Mouse (Mus musculus) c-Kit-positive CD71-positive TER-119-positive erythroid progenitor cells, embryonic 14.5 days (primary cell): Measurements from ENCODE around the gene Slc10a1.

ENCODE experiments used
- DNase-seq: peaks from one replicate; pipeline ENCODE4 v3.0.0-alpha.2; 2013; ENCODE audit warnings: low spot score

Gene Slc10a1

DNA sequence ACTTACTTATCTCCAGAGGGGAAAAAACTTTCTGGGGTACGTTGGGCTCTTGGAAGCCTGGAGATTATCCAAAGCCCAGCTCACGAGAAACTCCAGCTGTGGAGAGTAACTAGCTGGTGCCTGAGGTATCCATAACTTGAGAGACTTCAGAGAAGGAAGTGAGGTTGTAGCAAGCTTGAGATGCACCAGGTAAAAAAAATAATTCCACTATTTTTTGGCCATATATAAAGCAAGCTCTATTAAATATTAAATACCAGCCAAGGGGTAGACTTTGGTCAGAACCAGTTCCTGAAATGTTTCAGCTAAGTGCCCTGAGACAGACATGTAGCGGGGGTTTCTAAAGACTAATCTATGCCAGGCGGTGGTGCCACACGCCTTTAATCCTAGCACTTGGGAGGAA is at the start of gene Slc10a1:
Slc10a1 (minus strand) TSS at position 101 of the 400 bp plus-strand sequence.
- no peak for DNase-seq

- DNase-seq = no peak
These were observed 49.1 kb upstream of the Slc10a1 start for GRCm38 (mm10) chr12:81017624-81018023.

GRCm38 (mm10) chr12:81013496-81013895 is 45.0 kb upstream of the Slc10a1 start:
- DNase-seq = no peak

- DNase-seq = no peak
These were observed 43.5 kb upstream of the Slc10a1 start for GRCm38 (mm10) chr12:81011994-81012393.

- DNase-seq = no peak
These were observed 41.3 kb upstream of the Slc10a1 start for GRCm38 (mm10) chr12:81009813-81010212.

GRCm38 (mm10) chr12:81002841-81003635 is 34.5 kb upstream of the Slc10a1 start:
- no peak for DNase-seq

DNA sequence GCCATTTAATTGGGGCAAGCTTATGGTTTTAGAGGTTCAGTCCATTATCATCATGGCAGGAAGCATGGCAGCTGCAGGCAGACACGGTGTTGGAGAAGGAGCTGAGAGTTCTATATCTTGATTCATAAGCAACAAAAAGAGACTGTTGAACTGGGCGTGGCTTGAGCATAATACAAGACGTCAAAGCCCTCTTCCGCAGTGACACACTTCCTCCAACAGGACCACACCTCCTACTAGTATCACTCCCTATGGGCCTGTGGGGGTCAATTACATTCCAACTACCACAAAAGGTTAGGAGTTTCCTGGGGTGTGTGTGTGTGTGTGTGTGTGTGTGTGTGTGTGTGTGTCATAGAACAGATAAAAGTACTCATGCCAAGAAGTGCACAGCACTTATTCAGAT is 32.4 kb upstream of the Slc10a1 start:
- no peak for DNase-seq

DNA sequence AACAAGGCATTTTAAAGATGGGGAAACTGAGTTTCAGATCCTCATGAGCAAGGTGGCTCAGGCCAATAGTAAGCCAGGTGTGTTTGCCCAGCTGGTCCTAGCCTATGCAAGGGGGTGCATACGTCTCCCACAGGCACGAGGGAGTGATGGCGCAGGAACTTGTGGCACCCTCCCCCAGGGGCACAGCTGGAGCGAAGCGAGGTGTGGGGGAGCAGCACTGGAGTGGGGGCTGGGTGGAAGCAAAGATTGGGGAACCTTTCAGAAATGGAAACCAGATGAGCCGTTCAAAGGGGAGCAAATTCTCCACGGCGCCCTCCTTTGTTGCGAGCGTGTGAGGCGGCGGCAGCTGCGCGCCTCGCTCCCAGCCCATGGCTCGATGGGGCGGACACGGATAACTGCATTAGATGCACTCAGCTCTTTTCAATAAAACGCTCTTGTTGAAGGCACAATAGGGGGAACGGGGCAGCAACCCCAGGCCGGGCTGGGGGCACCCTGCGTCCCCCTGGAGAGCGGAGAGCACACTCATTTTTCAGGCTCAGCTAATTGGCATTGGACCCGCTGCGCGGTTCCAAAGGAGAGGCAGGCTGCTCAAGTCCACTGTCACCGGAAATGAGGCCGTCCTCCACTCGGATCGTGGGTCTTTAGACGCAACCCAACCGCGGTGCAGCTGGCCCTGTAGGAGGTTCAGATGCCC is 30.2 kb upstream of the Slc10a1 start:
- no peak for DNase-seq

GRCm38 (mm10) chr12:80997652-80998051 is 29.1 kb upstream of the Slc10a1 start:
- no peak for DNase-seq

GRCm38 (mm10) chr12:80995326-80995725 is 26.8 kb upstream of the Slc10a1 start:
- no peak for DNase-seq

GRCm38 (mm10) chr12:80993773-80994172 is 25.3 kb upstream of the Slc10a1 start:
- DNase-seq = no peak

DNA sequence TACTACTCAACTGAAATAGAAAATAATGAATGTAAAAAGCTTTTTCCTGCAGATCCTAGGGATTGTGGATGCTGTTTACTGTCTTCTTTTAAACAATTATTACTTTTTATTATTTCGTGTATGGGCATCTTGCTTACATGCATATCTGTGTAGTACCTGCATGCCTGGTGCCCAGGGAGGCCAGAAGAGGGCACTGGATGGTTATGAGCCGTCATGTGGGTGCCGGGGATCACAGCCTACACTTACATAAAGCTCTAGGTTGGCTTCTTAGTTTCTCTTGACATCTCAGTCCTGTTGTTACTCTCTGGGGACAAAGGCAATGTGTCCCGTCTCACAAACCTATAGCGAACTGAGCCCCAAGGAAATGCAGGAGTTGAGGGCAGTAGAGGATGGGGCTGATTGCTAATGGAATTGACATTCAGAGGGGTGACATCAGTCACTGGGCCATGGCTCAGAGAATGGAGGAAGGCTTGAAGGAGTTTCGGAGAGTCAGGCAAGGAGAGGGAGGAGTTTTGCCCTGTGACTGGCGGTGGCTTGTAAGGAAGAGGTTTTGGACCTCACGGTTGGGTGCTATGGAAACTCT is 24.1 kb upstream of the Slc10a1 start:
- DNase-seq = no peak

- DNase-seq = no peak
These were observed 23.3 kb upstream of the Slc10a1 start for GRCm38 (mm10) chr12:80991806-80992205.

- DNase-seq = no peak
These were observed 22.5 kb upstream of the Slc10a1 start for GRCm38 (mm10) chr12:80990901-80991445.

DNA sequence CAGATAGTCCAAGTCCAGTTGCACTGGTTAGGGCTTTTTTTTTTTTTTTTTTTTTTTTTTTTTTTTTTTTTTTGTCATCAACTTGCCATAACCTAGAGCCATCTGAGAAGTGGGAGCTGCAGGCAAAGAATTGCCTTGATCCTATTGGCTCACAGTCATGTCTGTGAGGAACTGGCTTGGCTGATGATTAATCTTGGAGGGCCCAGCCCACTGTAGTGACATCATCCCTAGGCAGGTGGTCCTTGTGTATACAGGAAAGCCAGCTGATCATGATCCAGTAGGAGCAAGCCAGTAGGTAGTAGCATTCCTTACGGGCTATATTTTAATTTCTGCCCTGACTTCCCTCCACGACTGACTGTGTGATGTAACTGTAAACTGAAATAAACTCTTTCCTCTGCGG is 19.8 kb upstream of the Slc10a1 start:
- DNase-seq = no peak

GRCm38 (mm10) chr12:80986628-80987027 is 18.1 kb upstream of the Slc10a1 start:
- no peak for DNase-seq

DNA sequence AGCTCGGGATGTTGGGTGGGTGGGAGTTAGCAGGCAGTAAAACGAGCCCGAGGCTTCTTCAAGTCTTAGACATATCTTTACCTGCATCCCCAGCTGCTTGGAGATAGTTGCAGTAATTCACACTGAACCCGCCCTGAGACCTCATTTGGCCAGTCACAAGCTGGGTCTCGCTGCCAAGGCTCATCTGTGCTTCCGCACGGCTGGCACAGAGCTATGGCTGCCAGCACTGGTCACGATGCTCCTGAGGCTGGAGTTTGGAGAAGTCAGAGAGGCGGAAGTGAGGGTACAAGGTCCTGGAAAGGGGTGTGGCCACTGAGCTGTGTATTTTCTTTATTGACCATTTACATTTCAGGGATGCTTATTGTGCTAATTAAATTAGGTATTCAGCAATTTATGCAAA is 15.2 kb upstream of the Slc10a1 start:
- no peak for DNase-seq

- DNase-seq = peak; percentile 51
These were observed 13.8 kb upstream of the Slc10a1 start for GRCm38 (mm10) chr12:80982326-80982725.

DNA sequence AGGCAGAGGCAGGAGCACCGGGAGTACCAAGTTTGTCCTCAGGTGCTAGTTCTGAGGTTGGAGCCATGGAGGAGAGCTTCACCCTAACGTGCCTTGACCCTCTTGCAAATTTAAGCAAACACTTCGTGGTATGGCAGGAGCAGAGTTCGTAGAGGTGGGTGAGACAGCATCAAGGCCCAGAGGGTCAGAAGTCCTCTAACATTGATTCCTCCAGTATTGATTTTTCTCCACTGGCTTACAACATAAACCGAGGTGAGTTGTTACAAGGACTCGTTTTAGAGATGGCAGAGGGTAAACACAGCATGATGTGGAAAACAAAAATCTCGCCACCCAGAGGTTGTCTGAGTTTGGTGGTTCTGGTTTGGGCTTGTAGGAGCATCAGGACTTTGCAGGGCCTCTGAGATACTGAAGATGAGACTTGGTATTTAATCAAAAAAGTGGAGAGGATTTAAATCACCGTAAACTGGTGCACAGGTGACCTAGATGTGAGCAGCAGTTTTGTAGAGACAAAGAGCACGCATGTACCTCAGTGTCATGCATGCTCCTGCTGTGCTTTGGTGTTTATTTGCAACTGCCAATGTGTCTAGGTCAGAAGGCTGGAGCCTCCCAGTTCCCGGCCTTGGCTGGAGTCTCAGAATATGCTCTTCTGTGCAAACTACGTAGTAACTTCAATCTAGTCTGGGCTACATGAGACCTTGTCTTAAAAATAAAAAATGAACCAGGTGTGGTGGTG is 7.6 kb upstream of the Slc10a1 start:
- DNase-seq = no peak

GRCm38 (mm10) chr12:80971756-80972155 is 3.3 kb upstream of the Slc10a1 start:
- DNase-seq = no peak

GRCm38 (mm10) chr12:80970181-80970705 is 1.7 kb upstream of the Slc10a1 start:
- DNase-seq = no peak

DNA sequence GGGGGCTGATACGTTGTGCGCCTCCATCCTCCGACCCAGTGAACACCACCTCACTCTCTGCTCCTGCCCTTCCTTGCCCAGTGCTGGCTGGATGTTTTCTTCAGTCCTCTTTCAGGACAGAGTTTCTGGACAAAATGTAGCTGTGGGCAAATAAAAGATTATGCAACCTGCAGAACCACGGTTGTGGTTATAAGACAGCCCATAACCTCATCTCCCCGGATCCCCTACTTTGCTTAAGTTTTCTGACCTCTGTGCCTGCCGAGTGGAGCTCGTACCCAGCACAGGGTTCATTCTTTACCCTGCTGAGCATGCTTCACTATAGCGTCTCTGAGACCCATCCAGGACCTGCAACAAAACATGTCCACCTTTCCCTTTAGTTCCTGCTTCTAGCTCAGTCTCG is 587 bp downstream of the Slc10a1 start:
- no peak for DNase-seq
